Mouse (Mus musculus) bone marrow macrophage, adult 2 months (primary cell): ENCODE results near the gene Ltb4r1. TPM values are rescaled to one million over a fixed set of nuclear protein-coding genes. Genes with fewer than 3 reads are reported as not detected.
A peak's percentile ranks its signal among the peaks of the same experiment; 100 is the strongest.
"Not testable (repeated sequence)": the region's sequence is repeated elsewhere in the genome, so short reads cannot be mapped to it uniquely, and the experiment has no call there.

Experiments used
- H3K27ac ChIP-seq: 2 replicates; pipeline ENCODE4 v1.5.1; 2012; ENCODE audit warnings: low read depth, low read length; ENCODE audit not compliant: insufficient read depth
- H3K4me1 ChIP-seq: 2 replicates; pipeline ENCODE4 v1.6.1; 2012; ENCODE audit warnings: low read length; ENCODE audit not compliant: control insufficient read depth, insufficient read depth
- H3K4me3 ChIP-seq: 2 replicates; pipeline ENCODE4 v1.5.1; 2012; ENCODE audit warnings: mild to moderate bottlenecking, low read length, moderate library complexity; ENCODE audit not compliant: insufficient read depth
- CTCF ChIP-seq: IDR thresholded peaks from 2 replicates; pipeline ENCODE4 v1.5.1; 2012; ENCODE audit warnings: low read depth, mild to moderate bottlenecking, low read length, moderate library complexity
- POLR2A ChIP-seq: IDR thresholded peaks from 2 replicates; pipeline ENCODE4 v1.6.1; 2012; ENCODE audit warnings: mild to moderate bottlenecking, low read depth, low read length, borderline replicate concordance
- polyA plus RNA-seq: library from polyadenylated mRNA; stranded (reverse); fragments of >200 nt; gene quantifications from 2 replicates; pipeline ENCODE4 v1.2.4, GENCODE M21; 2012; ENCODE audit not compliant: missing spikeins, insufficient read depth, insufficient read length

Gene Ltb4r1
- polyA plus RNA-seq, 1 experiment = 1.7 TPM

- Histone ChIP-seq H3K4me3 (peak within 1 kb of the TSS; percentile 83), H3K27ac (peak within 1 kb of the TSS; percentile 40), H3K4me1 (peaks cover 17% of the 10 kb centered on the region)
- TF ChIP-seq POLR2A = no peak
- no peak for TF ChIP-seq CTCF
Observed at GRCm38 (mm10) chr14:55745180-55745860, 20.4 kb upstream of the Ltb4r1 start, which contains the start of the genes Dhrs1 and Nop9. Dhrs1 (minus strand) TSS chr14:55745690. Nop9 (plus strand) TSS chr14:55745693.

GRCm38 (mm10) chr14:55745861-55746237 lies 19.9 kb upstream of the Ltb4r1 start:
- peak overlapping the region; percentile 40 for H3K27ac ChIP-seq
- peak overlapping the region; percentile 83 for H3K4me3 ChIP-seq
- TF ChIP-seq CTCF = no peak
- no peak for TF ChIP-seq POLR2A
- H3K4me1 ChIP-seq = peaks cover 17% of the 10 kb centered on the region

GRCm38 (mm10) chr14:55747051-55747847 lies 18.5 kb upstream of the Ltb4r1 start:
- peaks cover 17% of the 10 kb centered on the region for H3K4me1 ChIP-seq
- peak overlapping the region; percentile 83 for H3K4me3 ChIP-seq
- no peak for TF ChIP-seq POLR2A
- no peak for TF ChIP-seq CTCF

GRCm38 (mm10) chr14:55757566-55757965 lies 8.2 kb upstream of the Ltb4r1 start:
- TF ChIP-seq CTCF = no peak
- no peak overlapping the region for H3K4me3 ChIP-seq

More at GRCm38 (mm10) chr14:55747051-55747847, 18.5 kb upstream of the Ltb4r1 start:
- H3K27ac ChIP-seq = no peak overlapping the region

GRCm38 (mm10) chr14:55758363-55758784 lies 7.4 kb upstream of the Ltb4r1 start, which contains the start of gene Cideb:
Cideb (minus strand) TSS chr14:55758458.
- Histone ChIP-seq H3K27ac (no peak within 1 kb of the TSS), H3K4me1 (peaks cover 18% of the 10 kb centered on the region), H3K4me3 (no peak within 1 kb of the TSS)
- TF ChIP-seq CTCF (no peak), POLR2A (no peak)

More at GRCm38 (mm10) chr14:55757566-55757965, 8.2 kb upstream of the Ltb4r1 start:
- Histone ChIP-seq H3K4me1 (peaks cover 10% of the 10 kb centered on the region), H3K27ac (no peak overlapping the region)

- TF ChIP-seq CTCF = peak; percentile 40
- H3K27ac ChIP-seq = not testable (repeated sequence)
- peaks cover 32% of the 10 kb centered on the region for H3K4me1 ChIP-seq
- H3K4me3 ChIP-seq = 0 out of 2 replicates have a peak overlapping the region, but pooled peaks have one; percentile 2
Observed at GRCm38 (mm10) chr14:55760156-55760555, 5.6 kb upstream of the Ltb4r1 start.

- no peak within 1 kb of the TSS for H3K27ac ChIP-seq
- no peak within 1 kb of the TSS for H3K4me3 ChIP-seq
- no peak for TF ChIP-seq POLR2A
- TF ChIP-seq CTCF = no peak
- peaks cover 32% of the 10 kb centered on the region for H3K4me1 ChIP-seq
Observed at GRCm38 (mm10) chr14:55761163-55761562, 4.6 kb upstream of the Ltb4r1 start, which contains the start of gene Ltb4r2. Ltb4r2 (plus strand) TSS chr14:55761428.

- Histone ChIP-seq H3K4me3 (no peak overlapping the region), H3K27ac (peak overlapping the region; percentile 93; the same call in 1 of the 2 replicates), H3K4me1 (peaks cover 32% of the 10 kb centered on the region)
- no peak for TF ChIP-seq POLR2A
- no peak for TF ChIP-seq CTCF
Observed at GRCm38 (mm10) chr14:55762001-55762821, 3.6 kb upstream of the Ltb4r1 start.

- TF ChIP-seq POLR2A (no peak), CTCF (no peak)
- Histone ChIP-seq H3K4me3 (no peak overlapping the region; the same call in 1 of the 2 replicates), H3K27ac (peak overlapping the region; percentile 93), H3K4me1 (peaks cover 34% of the 10 kb centered on the region)
Observed at GRCm38 (mm10) chr14:55763166-55763565, 2.6 kb upstream of the Ltb4r1 start.
